Mouse (Mus musculus) liver, embryonic 13.5 days (tissue): Measurements from ENCODE around the gene Rfx8. TPM values are rescaled to one million over a fixed set of nuclear protein-coding genes. Genes with fewer than 3 reads are reported as not detected.
A peak's percentile ranks its signal among the peaks of the same experiment; 100 is the strongest.

ENCODE experiments used
- ATAC-seq: fragments of 200-750 bp; cut with Nextera tagmentation; 2 replicates; pipeline ENCODE4 v1.8.0; 2017; ENCODE audit warnings: low read depth, mild to moderate bottlenecking, moderate number of reproducible peaks, moderate library complexity
- DNase-seq: peaks from one replicate; pipeline ENCODE4 v3.0.0; 2022
- H3K27ac ChIP-seq: fragments of 300-500 bp; sonication (generic); 2 replicates; pipeline ENCODE4 v1.5.1; 2015; ENCODE audit warnings: moderate library complexity, mild to moderate bottlenecking, inconsistent platforms
- H3K27me3 ChIP-seq: fragments of 300-500 bp; sonication (generic); 2 replicates; pipeline ENCODE4 v1.6.1; 2015; ENCODE audit warnings: mild to moderate bottlenecking, inconsistent platforms
- H3K36me3 ChIP-seq: fragments of 300-500 bp; sonication (generic); 2 replicates; pipeline ENCODE4 v1.6.1; 2015; ENCODE audit warnings: mild to moderate bottlenecking, inconsistent platforms
- H3K4me1 ChIP-seq: fragments of 300-500 bp; sonication (generic); replicated peaks from 2 replicates; pipeline ENCODE4 v1.6.1; 2015; ENCODE audit warnings: inconsistent platforms
- H3K4me2 ChIP-seq: fragments of 300-500 bp; sonication (generic); 2 replicates; pipeline ENCODE4 v1.6.1; 2015; ENCODE audit warnings: inconsistent platforms, mild to moderate bottlenecking, moderate library complexity
- H3K4me3 ChIP-seq: fragments of 300-500 bp; sonication (generic); replicated peaks from 2 replicates; pipeline ENCODE4 v1.5.1; 2015; ENCODE audit warnings: mild to moderate bottlenecking, inconsistent platforms
- H3K9ac ChIP-seq: fragments of 300-500 bp; sonication (generic); 2 replicates; pipeline ENCODE4 v1.6.1; 2015; ENCODE audit warnings: mild to moderate bottlenecking, inconsistent platforms
- H3K9me3 ChIP-seq: fragments of 300-500 bp; sonication (generic); replicated peaks from 2 replicates; pipeline ENCODE4 v1.6.1; 2016; ENCODE audit warnings: inconsistent platforms
- WGBS: fragments of 180-500 bp; shearing (Covaris S2); methylation state at CpG from one replicate; pipeline ENCODE4 v1.1.7; 2015; ENCODE audit not compliant: insufficient replicate concordance; 5-methylcytosine and 5-hydroxymethylcytosine counted together
- polyA plus RNA-seq: library from polyadenylated mRNA; unstranded; fragments of >200 nt; fragmentation: Nextera tagmentation; extraction: Ambion mirVana; gene quantifications from 2 replicates; pipeline ENCODE4 v1.2.1, GENCODE M21; 2015

The Rfx8 gene
- 0.06 and 0.08 TPM in 2 replicates for polyA plus RNA-seq

- Histone ChIP-seq H3K9ac (peak within 1 kb of the TSS; percentile 55), H3K4me3 (peak within 1 kb of the TSS; percentile 58), H3K36me3 (no peaks in the 10 kb centered on the region), H3K27ac (no peak within 1 kb of the TSS), H3K27me3 (peaks cover 7% of the 10 kb centered on the region; the same call in 1 of the 2 replicates), H3K4me1 (peaks cover 10% of the 10 kb centered on the region), H3K9me3 (no peaks in the 10 kb centered on the region), H3K4me2 (peak within 1 kb of the TSS; percentile 69)
- ATAC-seq (no peak), DNase-seq (no peak)
- 5% methylated on average over 42 of the region's 42 CpGs for WGBS
Measured at GRCm38 (mm10) chr1:39720632-39721350, at the start of gene Rfx8. Gene Rfx8 (minus strand): TSS chr1:39720997.

- H3K27me3 ChIP-seq = no peaks in the 10 kb centered on the region
- no peak overlapping the region for H3K4me2 ChIP-seq
- no peak overlapping the region for H3K4me3 ChIP-seq
- DNase-seq (no peak), ATAC-seq (no peak)
- no peak overlapping the region for H3K9ac ChIP-seq
- no peak overlapping the region for H3K27ac ChIP-seq
- H3K9me3 ChIP-seq = no peaks in the 10 kb centered on the region
- WGBS = 61% methylated on average over 5 of the region's 5 CpGs
- no peaks in the 10 kb centered on the region for H3K36me3 ChIP-seq
- 0 out of 2 replicates have a peak, but pooled peaks cover 6% of the 10 kb centered on the region for H3K4me1 ChIP-seq
Measured at GRCm38 (mm10) chr1:39770436-39770835, 49.6 kb upstream of the Rfx8 start.

GRCm38 (mm10) chr1:39768017-39768416, 47.2 kb upstream of the Rfx8 start:
- H3K4me3 ChIP-seq = no peak overlapping the region
- no peaks in the 10 kb centered on the region for H3K9me3 ChIP-seq
- H3K9ac ChIP-seq = no peak overlapping the region
- no peak overlapping the region for H3K27ac ChIP-seq
- no peaks in the 10 kb centered on the region for H3K27me3 ChIP-seq
- no peak overlapping the region for H3K4me2 ChIP-seq
- 0 out of 2 replicates have a peak, but pooled peaks cover 6% of the 10 kb centered on the region for H3K4me1 ChIP-seq
- no peaks in the 10 kb centered on the region for H3K36me3 ChIP-seq
- no peak for DNase-seq
- ATAC-seq = no peak
- WGBS = 48% methylated on average over 3 of the region's 3 CpGs

GRCm38 (mm10) chr1:39765854-39766493, 45.2 kb upstream of the Rfx8 start:
- no peak overlapping the region for H3K9ac ChIP-seq
- no peaks in the 10 kb centered on the region for H3K36me3 ChIP-seq
- ATAC-seq (no peak), DNase-seq (no peak)
- WGBS = 61% methylated on average over 7 of the region's 7 CpGs
- H3K4me1 ChIP-seq = peaks cover 11% of the 10 kb centered on the region
- 0 out of 2 replicates have a peak, but pooled peaks cover 5% of the 10 kb centered on the region for H3K27me3 ChIP-seq
- H3K9me3 ChIP-seq = no peaks in the 10 kb centered on the region
- H3K4me3 ChIP-seq = no peak overlapping the region
- H3K27ac ChIP-seq = no peak overlapping the region
- no peak overlapping the region for H3K4me2 ChIP-seq

- Histone ChIP-seq H3K36me3 (no peaks in the 10 kb centered on the region), H3K27ac (peak overlapping the region; percentile 70; the same call in 1 of the 2 replicates), H3K4me2 (peak overlapping the region; percentile 54), H3K27me3 (0 out of 2 replicates have a peak, but pooled peaks cover 6% of the 10 kb centered on the region), H3K4me3 (peak overlapping the region; percentile 26; the same call in 1 of the 2 replicates), H3K4me1 (peaks cover 19% of the 10 kb centered on the region), H3K9me3 (no peaks in the 10 kb centered on the region), H3K9ac (no peak overlapping the region)
- no peak for DNase-seq
- 6% methylated on average over 10 of the region's 10 CpGs for WGBS
- ATAC-seq = 0 out of 2 replicates have a peak, but pooled peaks have one; percentile 39
Measured at GRCm38 (mm10) chr1:39762025-39762370, 41.2 kb upstream of the Rfx8 start.

- ATAC-seq (no peak), DNase-seq (no peak)
- Histone ChIP-seq H3K27ac (peak overlapping the region; percentile 70), H3K4me2 (peak overlapping the region; percentile 54), H3K27me3 (0 out of 2 replicates have a peak, but pooled peaks cover 6% of the 10 kb centered on the region), H3K9ac (no peak overlapping the region), H3K36me3 (no peaks in the 10 kb centered on the region), H3K4me3 (peak overlapping the region; percentile 26; the same call in 1 of the 2 replicates), H3K4me1 (peaks cover 19% of the 10 kb centered on the region), H3K9me3 (no peaks in the 10 kb centered on the region)
- WGBS = 5% methylated on average over 22 of the region's 22 CpGs
Measured at GRCm38 (mm10) chr1:39761211-39762024, 40.6 kb upstream of the Rfx8 start.

- DNase-seq (no peak), ATAC-seq (no peak)
- no peak overlapping the region for H3K9ac ChIP-seq
- H3K4me2 ChIP-seq = no peak overlapping the region
- H3K27me3 ChIP-seq = 0 out of 2 replicates have a peak, but pooled peaks cover 6% of the 10 kb centered on the region
- H3K4me3 ChIP-seq = no peak overlapping the region
- 61% methylated on average over 6 of the region's 6 CpGs for WGBS
- no peaks in the 10 kb centered on the region for H3K36me3 ChIP-seq
- no peak overlapping the region for H3K27ac ChIP-seq
- H3K9me3 ChIP-seq = no peaks in the 10 kb centered on the region
- peaks cover 19% of the 10 kb centered on the region for H3K4me1 ChIP-seq
Measured at GRCm38 (mm10) chr1:39760181-39760715, 39.5 kb upstream of the Rfx8 start.

GRCm38 (mm10) chr1:39759231-39760175, 38.7 kb upstream of the Rfx8 start:
- ATAC-seq = no peak
- Histone ChIP-seq H3K27me3 (0 out of 2 replicates have a peak, but pooled peaks cover 6% of the 10 kb centered on the region), H3K4me2 (no peak overlapping the region), H3K9ac (no peak overlapping the region), H3K4me3 (no peak overlapping the region), H3K4me1 (peaks cover 24% of the 10 kb centered on the region), H3K27ac (no peak overlapping the region), H3K36me3 (no peaks in the 10 kb centered on the region), H3K9me3 (no peaks in the 10 kb centered on the region)
- DNase-seq = no peak
- 26% methylated on average over 9 of the region's 9 CpGs for WGBS

- no peak overlapping the region for H3K4me3 ChIP-seq
- 61% methylated on average over 9 of the region's 9 CpGs for WGBS
- DNase-seq = no peak
Measured at GRCm38 (mm10) chr1:39758244-39758643, 37.4 kb upstream of the Rfx8 start.

GRCm38 (mm10) chr1:39756952-39757351, 36.2 kb upstream of the Rfx8 start:
- WGBS = 72% methylated on average over 11 of the region's 11 CpGs
- no peak for DNase-seq
- Histone ChIP-seq H3K4me1 (peaks cover 34% of the 10 kb centered on the region), H3K9ac (no peak overlapping the region), H3K4me3 (no peak overlapping the region), H3K4me2 (no peak overlapping the region), H3K9me3 (no peaks in the 10 kb centered on the region), H3K36me3 (no peaks in the 10 kb centered on the region), H3K27ac (no peak overlapping the region), H3K27me3 (0 out of 2 replicates have a peak, but pooled peaks cover 6% of the 10 kb centered on the region)
- no peak for ATAC-seq

More at GRCm38 (mm10) chr1:39758244-39758643, 37.4 kb upstream of the Rfx8 start:
- H3K4me1 ChIP-seq = peaks cover 36% of the 10 kb centered on the region
- no peaks in the 10 kb centered on the region for H3K9me3 ChIP-seq
- 0 out of 2 replicates have a peak, but pooled peaks cover 6% of the 10 kb centered on the region for H3K27me3 ChIP-seq
- ATAC-seq = no peak
- no peak overlapping the region for H3K27ac ChIP-seq
- no peaks in the 10 kb centered on the region for H3K36me3 ChIP-seq
- no peak overlapping the region for H3K4me2 ChIP-seq
- H3K9ac ChIP-seq = no peak overlapping the region
